Mouse (Mus musculus): ENCODE results near the gene 0610030E20Rik. TPM values are rescaled to one million over a fixed set of nuclear protein-coding genes. Genes with fewer than 3 reads are reported as not detected.

The 0610030E20Rik gene
- 10 to 100 TPM; 46.5 to 54.0 TPM for total RNA-seq (2023)

DNA sequence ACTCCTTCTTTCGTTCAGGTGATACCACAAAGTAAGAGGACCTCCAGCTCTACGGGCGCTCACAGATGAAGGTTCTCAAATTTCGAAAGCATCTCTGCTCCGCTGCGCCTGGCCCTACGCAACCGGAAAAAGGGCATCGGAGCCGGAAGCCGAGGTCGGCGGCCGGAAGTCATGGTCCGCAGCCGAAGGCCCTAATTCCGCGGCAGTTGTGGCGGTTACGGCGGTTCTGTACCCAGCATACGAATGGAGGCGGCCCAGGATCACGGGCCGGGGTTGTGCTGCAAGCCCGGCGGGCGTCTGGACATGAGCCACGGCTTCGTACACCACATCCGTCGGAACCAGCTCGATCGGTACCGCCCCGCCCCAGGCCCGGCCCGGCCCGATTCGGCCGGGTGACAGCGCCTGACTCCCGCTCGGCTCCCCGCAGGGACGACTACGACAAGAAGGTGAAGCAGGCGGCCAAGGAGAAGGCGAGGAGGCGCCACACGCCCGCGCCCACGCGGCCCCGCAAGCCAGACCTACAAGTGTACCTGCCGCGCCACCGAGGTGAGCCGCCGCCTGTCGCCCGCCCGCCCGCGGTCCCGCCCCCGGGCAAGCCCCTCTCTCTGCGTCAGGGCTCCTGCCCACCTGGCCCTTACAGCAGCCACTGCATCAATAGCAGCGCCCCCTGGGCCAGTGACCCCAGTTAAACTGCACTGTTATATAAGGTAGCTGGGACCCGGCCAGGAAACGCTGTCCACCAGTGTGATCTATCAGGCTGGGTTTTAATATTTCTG lies at the start of gene 0610030E20Rik:
0610030E20Rik (plus strand) TSS at position 152 of the 776 bp plus-strand sequence.

DNA sequence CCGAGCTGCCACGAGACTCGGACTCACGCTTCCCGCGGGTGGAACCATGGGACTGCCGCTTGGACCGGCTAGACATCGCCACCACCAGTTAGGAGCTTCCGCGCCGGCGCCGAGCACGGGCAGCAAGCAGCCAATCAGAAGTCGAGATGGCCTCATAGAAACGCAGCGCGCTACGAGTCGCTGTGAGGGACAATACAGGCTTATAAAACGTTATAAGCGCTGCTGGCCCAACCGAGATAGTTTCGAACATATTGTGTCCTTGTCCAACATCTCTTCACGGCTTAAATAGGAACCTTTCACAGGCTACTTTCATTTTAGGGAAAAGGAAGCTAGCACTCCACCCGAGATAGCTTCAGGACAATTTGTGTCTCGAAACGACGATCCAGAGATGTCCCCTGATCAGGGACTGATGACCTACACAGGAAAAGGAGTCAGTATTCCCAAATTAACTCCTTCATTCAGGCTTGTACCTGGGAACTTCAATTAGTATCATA lies 2.0 kb upstream of the 0610030E20Rik start, which contains the start of gene Usp39:
Usp39 (minus strand) TSS at position 111 of the 494 bp plus-strand sequence.

DNA sequence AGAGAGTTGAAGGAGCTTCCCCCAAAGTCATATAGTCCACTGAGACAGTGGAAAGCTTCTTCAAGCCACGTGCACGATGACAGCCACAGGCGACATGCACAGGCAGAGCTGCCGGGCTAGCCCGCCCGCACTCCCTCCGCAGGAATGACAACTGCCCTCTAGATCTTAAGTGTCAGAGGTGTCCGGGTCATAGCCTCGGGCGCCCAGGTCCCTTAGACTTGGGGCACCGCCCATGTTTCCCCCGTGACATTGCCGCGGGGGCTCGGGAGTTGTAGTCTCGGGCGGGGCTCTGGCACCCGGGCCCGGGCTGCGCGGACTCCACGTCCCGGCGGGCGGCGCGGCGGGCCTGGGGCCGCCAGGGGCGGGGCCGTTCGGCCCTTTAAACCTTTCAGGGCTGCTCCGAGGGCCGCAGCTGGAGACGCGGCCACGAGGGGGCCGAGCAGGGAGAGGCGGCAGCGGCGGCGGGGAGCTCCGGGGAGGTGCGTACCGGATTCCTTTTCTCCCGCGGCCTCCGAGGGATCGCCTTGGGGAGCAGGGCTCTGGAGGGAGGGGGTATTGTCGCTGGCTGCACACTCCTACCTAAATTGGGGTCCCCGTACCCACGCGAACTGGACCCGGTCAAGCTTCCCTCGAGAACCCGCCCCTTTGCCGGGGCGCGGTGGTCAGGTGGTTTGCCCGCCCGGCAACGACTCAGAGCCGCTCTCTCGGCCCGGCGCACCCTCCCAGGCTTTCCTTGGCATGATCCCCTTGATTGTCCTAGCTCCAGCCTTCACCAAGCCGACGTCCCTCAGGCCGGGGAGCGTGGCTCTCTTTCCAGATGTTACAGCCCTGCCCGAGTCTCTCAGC lies 8.2 kb downstream of the 0610030E20Rik start, which contains the start of gene Tmem150a:
Tmem150a (plus strand) TSS at position 382 of the 846 bp plus-strand sequence.

DNA sequence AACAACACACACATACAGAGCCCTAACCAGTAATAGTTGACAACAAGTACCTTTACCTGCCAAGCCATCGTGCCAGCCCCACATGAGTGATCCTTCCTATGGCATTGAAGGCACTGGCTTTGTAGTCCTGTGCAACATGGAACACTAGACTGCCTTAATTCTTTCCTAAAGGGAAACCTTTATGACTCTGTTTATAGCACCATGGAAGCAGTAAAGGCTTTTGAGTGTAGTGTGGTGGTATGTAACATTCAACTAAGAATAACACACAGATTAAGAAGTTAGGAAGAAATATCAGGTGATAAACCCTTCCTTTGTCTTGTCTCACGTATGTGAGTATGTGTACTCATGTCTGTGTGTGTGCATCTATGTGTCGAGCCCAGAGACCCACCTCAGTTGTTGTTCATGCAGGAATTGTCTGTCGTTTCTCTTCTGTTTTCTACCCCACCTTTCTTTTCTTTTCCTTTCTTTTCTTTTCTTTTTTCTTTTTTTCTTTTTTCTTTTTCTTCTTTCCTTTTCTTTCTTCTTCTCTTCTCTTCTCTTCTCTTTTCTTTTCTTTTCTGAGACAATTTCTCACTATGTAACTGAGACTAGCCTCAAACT lies 19.8 kb downstream of the 0610030E20Rik start, which contains the start of gene Rnf181:
Rnf181 (minus strand) TSS at position 113 of the 600 bp plus-strand sequence.

GRCm38 (mm10) chr6:72380131-72380770 lies 33.1 kb downstream of the 0610030E20Rik start, which contains the start of gene Vamp5:
TSS of gene Vamp5 (minus strand) at chr6:72380468.

GRCm38 (mm10) chr6:72389941-72390771 lies 43.0 kb downstream of the 0610030E20Rik start, which contains the start of gene Vamp8:
TSS of gene Vamp8 (minus strand) at chr6:72390703.

Other genes with a start within 250 kb of the 0610030E20Rik start
- 100 to 1,000 TPM; 287 to 309 TPM for gene St3gal5, start 249.7 kb upstream of the 0610030E20Rik start, total RNA-seq (2023)
- under 1 TPM; 0.26 to 0.44 TPM for gene Atoh8, start 111.7 kb upstream of the 0610030E20Rik start, total RNA-seq (2023)
- gene Sftpb, start 42.7 kb upstream of the 0610030E20Rik start, total RNA-seq (2023) = 1 to 10 TPM; 1.3 to 2.6 TPM
- 10 to 100 TPM; 44.5 to 47.0 TPM for gene Usp39, start 2.1 kb upstream of the 0610030E20Rik start, total RNA-seq (2023)
- gene Tmem150a, start 8.1 kb downstream of the 0610030E20Rik start, total RNA-seq (2023) = 1 to 10 TPM in 1 of 2 experiments, under 1 TPM in 1; 0.90 to 2.4 TPM
- 10 to 100 TPM; 48.6 to 48.7 TPM for gene Rnf181, start 19.6 kb downstream of the 0610030E20Rik start, total RNA-seq (2023)
- gene Vamp5, start 33.2 kb downstream of the 0610030E20Rik start, total RNA-seq (2023) = 10 to 100 TPM; 48.1 to 48.8 TPM
- 100 to 1,000 TPM; 176 to 185 TPM for gene Vamp8, start 43.4 kb downstream of the 0610030E20Rik start, total RNA-seq (2023)
- 10 to 100 TPM in 1 of 2 experiments, 1 to 10 TPM in 1; 6.4 to 10.5 TPM for gene Ggcx, start 67.0 kb downstream of the 0610030E20Rik start, total RNA-seq (2023)
- 100 to 1,000 TPM; 142 to 185 TPM for gene Mat2a, start 92.2 kb downstream of the 0610030E20Rik start, total RNA-seq (2023)
- gene Sh2d6, start 174.4 kb downstream of the 0610030E20Rik start, total RNA-seq (2023) = under 1 TPM in 1 of 2 experiments, not detected in 1; 0.31 TPM
- 100 to 1,000 TPM; 306 to 324 TPM for gene Capg, start 197.1 kb downstream of the 0610030E20Rik start, total RNA-seq (2023)